Mouse (Mus musculus): ENCODE measurements around the gene Dync2li1. TPM values are rescaled to one million over a fixed set of nuclear protein-coding genes. Genes with fewer than 3 reads are reported as not detected.

Dync2li1 gene
- polyA plus RNA-seq, 1 experiment: 23.0 TPM

DNA sequence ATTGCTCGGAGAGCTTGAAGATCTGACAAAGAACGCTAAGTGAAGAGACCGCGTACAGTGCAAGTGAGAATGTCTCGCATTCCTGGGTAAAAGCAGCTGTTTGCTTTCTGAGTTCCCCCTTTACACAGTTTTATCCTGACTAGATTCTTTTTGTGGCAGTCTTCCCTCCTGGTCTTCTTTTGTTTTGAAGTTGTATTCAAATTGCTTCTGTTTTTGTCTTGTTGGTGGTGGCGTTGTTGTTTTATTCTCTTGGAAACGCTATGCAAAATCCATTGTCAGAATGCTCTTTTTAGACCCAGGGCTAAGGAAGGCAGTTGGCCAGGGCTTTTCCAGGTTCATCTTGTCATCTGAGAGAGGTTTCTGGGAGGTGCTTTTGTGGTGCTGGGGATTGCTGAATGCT is 29.8 kb upstream of the Dync2li1 start:
- DNase-seq (ENCODE audit: low read depth): peak; percentile 45
- TF ChIP-seq POLR2A (IDR thresholded peaks at IDR 0.05; ENCODE audit: borderline replicate concordance, extremely low read depth, insufficient read depth, insufficient read length, poor library complexity, severe bottlenecking) (no peak), CTCF (IDR thresholded peaks at IDR 0.05; ENCODE audit: borderline replicate concordance, extremely low read depth, insufficient read depth, insufficient read length) (no peak)

DNA sequence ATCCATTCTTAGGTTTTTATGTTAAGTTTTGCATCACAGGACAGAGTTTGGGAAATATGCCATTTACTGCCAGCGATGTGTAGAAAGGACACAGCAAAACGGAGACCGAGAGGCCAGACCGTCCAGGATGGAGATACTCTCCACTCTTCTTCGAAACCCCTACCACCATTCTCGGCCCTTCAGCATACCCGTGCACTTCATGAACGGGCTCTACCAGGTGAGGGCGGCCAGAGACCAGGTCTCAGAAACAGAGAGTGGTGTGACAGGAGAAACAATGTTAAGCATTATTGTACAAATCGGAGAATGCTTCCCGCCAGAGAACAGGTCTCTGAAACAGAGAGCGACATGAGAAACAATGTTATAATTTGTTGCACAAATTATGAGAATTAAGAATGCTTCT is 28.4 kb upstream of the Dync2li1 start:
- TF ChIP-seq POLR2A (IDR thresholded peaks at IDR 0.05; ENCODE audit: borderline replicate concordance, extremely low read depth, insufficient read depth, insufficient read length, poor library complexity, severe bottlenecking): no peak
- TF ChIP-seq CTCF (IDR thresholded peaks at IDR 0.05; ENCODE audit: borderline replicate concordance, extremely low read depth, insufficient read depth, insufficient read length): no peak
- DNase-seq (ENCODE audit: low read depth): no peak

DNA sequence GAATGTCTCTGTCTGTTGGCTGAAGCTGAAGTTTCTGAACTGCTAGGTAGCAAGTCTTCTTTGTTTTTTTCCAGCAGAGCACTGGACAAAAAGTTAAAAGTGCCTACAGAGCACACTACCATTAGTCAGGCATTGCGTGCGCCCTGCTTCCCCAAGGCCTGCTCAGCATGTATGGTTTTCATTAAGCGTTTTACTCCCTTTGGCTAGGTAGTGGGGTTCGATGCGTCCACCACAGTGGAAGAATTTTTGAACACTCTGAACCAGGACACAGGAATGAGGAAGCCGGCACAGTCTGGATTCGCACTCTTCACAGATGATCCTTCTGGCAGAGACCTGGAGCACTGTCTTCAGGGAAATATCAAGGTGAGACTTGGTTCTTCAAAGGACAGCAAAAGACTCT is 27.4 kb upstream of the Dync2li1 start:
- TF ChIP-seq POLR2A (IDR thresholded peaks at IDR 0.05; ENCODE audit: borderline replicate concordance, extremely low read depth, insufficient read depth, insufficient read length, poor library complexity, severe bottlenecking): no peak
- TF ChIP-seq CTCF (IDR thresholded peaks at IDR 0.05; ENCODE audit: borderline replicate concordance, extremely low read depth, insufficient read depth, insufficient read length): no peak
- DNase-seq (ENCODE audit: low read depth): no peak

DNA sequence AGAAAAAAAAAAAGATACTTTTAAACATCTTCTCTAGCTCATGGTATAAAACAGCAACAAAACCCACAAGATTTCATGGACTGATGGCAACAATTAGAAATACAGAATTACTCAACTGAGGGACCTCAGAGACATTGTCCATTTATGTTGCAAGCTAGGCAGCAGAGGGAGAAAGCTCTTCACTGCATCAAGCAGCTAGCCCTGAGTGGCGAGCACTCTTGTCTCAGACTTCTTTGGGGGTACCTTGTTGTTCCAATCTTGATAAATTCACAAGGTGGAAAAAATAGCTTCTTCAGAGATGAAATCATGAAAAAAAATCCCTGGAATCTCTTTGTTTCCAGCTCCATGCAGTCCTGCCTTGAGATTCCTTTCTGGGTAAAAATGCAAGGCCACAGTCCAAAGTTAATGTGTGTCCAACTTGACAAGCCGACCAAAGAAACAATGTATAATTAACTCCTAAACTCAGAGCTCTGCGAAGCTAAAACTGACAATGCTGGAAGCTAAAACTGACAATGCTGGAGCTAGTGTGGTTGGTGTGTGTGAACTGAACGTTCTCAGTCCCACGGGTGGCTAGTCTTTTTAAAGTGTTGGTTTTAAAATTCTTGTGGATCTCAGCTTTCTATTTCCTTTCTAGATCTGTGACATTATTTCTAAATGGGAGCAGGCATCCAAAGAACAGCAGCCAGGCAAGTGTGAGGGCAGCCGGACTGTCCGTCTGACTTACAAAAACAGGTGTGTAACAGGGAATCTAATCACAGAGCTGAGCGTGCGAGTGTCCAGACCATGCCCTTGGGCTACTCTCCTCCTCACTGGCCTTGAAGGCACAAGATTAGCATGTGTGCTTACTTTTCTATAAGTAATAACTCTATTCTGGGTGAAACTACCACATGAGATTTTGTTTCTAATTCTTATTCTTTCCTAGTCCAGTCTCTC is 26.0 kb upstream of the Dync2li1 start:
- DNase-seq (ENCODE audit: low read depth): no peak
- TF ChIP-seq CTCF (IDR thresholded peaks at IDR 0.05; ENCODE audit: borderline replicate concordance, extremely low read depth, insufficient read depth, insufficient read length) (no peak), POLR2A (IDR thresholded peaks at IDR 0.05; ENCODE audit: borderline replicate concordance, extremely low read depth, insufficient read depth, insufficient read length, poor library complexity, severe bottlenecking) (no peak)

DNA sequence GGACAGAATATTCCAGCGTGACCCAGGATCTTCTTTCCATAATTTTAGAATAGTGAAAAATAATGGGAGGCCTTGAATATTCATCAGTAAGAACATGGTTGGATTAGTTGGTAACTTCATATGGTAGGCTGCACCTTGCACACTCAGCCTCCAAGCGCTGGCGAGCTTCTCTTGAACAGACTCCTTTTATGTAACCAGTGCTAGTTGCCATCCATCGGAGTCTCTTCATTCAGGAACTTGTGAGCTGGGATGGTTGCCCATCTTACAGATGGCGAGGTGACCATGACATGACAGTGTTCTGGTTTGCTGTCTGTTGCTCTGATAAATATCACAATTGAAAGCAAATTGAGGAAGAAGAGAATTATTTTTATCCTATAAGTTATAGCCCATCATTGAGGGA is 24.5 kb upstream of the Dync2li1 start:
- no peak for DNase-seq (ENCODE audit: low read depth)
- TF ChIP-seq CTCF (IDR thresholded peaks at IDR 0.05; ENCODE audit: borderline replicate concordance, extremely low read depth, insufficient read depth, insufficient read length) (no peak), POLR2A (IDR thresholded peaks at IDR 0.05; ENCODE audit: borderline replicate concordance, extremely low read depth, insufficient read depth, insufficient read length, poor library complexity, severe bottlenecking) (no peak)

DNA sequence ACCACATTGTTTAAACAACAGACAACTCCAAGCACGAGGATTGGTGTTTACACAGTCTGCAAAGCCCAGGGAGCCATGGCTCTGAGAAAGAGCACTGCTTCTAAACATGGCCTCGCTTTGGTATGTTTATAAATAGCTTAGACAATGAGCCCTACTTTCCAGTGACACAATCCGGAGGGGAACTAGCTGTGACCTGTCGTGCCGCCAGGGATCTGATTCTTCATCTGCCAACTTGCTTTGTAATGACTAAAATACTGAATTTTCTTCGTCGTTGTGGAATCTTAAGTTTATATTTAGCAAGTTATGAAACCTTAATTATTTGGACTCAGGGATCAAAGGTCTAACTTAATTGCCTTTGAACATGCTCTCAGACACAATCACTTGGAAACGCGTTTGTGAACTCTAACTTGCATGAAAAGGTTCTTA is 23.1 kb upstream of the Dync2li1 start:
- peak; percentile 22 for DNase-seq (ENCODE audit: low read depth)

DNA sequence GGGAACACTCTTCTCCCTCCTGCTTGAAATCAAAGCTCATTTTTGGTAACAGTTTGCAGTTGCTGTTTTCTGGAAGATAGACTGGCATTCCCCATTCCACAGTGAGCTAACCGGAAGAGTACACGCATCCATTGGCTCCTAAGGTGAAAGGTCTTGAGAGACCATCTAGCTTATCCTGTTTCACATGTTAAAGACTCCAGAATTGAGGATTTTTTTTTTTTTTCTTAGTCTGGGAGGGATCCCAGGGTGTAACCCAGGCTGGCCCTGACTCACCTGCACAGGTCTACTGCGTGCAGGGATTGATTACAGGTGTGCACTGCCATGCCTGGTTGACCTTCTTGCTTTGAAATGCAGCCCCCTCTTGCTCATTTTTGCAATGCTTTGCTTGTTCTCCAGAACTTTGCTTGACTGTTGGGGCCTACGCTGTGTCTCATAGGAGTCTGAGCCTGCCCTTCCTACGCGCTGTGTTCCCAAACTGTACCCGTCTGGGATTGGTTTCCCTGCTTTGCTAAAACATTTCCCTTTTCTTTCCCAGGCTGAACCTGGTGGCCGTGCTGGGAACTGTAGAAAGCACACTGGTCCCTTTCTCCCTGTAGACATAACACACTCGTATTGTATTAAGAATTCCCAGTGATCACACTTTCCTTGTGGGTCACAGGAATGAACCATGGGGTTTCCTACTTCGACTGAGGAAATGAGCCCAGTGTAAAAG is 22.4 kb upstream of the Dync2li1 start:
- no peak for DNase-seq (ENCODE audit: low read depth)
- TF ChIP-seq POLR2A (IDR thresholded peaks at IDR 0.05; ENCODE audit: borderline replicate concordance, extremely low read depth, insufficient read depth, insufficient read length, poor library complexity, severe bottlenecking): no peak
- peak; percentile 10; the same call in 1 of the 2 replicates for TF ChIP-seq CTCF (IDR thresholded peaks at IDR 0.05; ENCODE audit: borderline replicate concordance, extremely low read depth, insufficient read depth, insufficient read length)

More for the DNA sequence above, 23.1 kb upstream of the Dync2li1 start:
- no peak for TF ChIP-seq CTCF (IDR thresholded peaks at IDR 0.05; ENCODE audit: borderline replicate concordance, extremely low read depth, insufficient read depth, insufficient read length)
- no peak for TF ChIP-seq POLR2A (IDR thresholded peaks at IDR 0.05; ENCODE audit: borderline replicate concordance, extremely low read depth, insufficient read depth, insufficient read length, poor library complexity, severe bottlenecking)

DNA sequence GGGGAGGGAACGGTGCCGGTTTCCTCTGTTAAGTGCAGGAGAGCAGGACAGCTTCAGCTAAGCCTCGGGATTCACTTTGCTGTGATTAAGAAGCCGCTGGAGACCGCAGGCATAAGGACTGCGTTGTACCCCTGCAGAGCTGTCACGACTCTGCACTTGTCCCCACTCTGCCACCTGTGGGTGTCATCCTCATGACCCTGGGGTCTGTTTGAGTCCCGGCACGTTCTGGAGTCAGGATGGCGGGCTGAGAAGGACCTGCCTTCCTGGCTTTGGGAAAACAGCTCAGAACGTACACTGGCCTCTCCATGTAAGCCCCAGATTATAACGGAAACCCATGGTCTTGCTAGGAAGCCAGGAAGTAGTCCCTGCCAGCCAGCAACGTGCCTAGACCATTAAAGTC is 19.3 kb upstream of the Dync2li1 start:
- TF ChIP-seq POLR2A (IDR thresholded peaks at IDR 0.05; ENCODE audit: borderline replicate concordance, extremely low read depth, insufficient read depth, insufficient read length, poor library complexity, severe bottlenecking): no peak
- TF ChIP-seq CTCF (IDR thresholded peaks at IDR 0.05; ENCODE audit: borderline replicate concordance, extremely low read depth, insufficient read depth, insufficient read length): no peak
- DNase-seq (ENCODE audit: low read depth): no peak

DNA sequence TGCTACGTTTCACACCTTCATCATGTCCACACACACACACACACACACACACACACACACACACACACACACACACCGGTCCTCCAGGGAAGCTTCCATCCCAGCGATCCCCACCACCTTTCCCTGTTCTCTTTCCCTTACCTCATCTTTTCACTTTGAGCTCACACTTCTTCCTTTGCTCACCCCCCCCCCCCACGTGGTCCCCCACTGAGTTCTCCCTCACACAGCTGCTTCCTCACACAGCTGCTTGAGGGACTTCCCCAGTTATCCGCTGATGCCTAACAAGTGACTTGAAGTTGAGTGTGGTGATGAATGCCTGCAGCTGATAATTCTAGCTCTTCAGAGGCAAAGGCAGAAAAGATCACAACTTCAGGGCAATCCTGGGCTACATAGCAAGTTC is 18.7 kb upstream of the Dync2li1 start:
- no peak for DNase-seq (ENCODE audit: low read depth)
- TF ChIP-seq POLR2A (IDR thresholded peaks at IDR 0.05; ENCODE audit: borderline replicate concordance, extremely low read depth, insufficient read depth, insufficient read length, poor library complexity, severe bottlenecking): no peak
- TF ChIP-seq CTCF (IDR thresholded peaks at IDR 0.05; ENCODE audit: borderline replicate concordance, extremely low read depth, insufficient read depth, insufficient read length): no peak

DNA sequence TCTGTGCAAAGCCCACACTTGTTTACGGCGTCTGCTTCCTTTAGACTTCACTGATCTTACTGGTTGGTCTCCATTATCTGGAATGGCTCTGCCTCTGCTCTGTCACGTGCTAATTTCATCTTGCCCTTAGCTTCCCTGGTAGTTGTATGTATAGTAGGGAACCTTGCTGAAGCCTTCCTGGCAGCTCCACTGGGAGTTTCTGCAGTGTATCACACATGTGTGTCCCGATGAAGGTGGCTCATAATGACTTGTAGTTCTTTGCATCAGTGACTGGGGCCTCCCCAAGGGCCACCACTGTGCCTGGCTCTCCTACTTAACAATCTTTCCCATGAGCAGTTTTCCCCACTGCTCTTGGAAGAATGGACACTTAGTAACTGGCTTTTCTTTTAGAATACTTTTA is 17.7 kb upstream of the Dync2li1 start:
- TF ChIP-seq POLR2A (IDR thresholded peaks at IDR 0.05; ENCODE audit: borderline replicate concordance, extremely low read depth, insufficient read depth, insufficient read length, poor library complexity, severe bottlenecking) (no peak), CTCF (IDR thresholded peaks at IDR 0.05; ENCODE audit: borderline replicate concordance, extremely low read depth, insufficient read depth, insufficient read length) (no peak)
- DNase-seq (ENCODE audit: low read depth): no peak

DNA sequence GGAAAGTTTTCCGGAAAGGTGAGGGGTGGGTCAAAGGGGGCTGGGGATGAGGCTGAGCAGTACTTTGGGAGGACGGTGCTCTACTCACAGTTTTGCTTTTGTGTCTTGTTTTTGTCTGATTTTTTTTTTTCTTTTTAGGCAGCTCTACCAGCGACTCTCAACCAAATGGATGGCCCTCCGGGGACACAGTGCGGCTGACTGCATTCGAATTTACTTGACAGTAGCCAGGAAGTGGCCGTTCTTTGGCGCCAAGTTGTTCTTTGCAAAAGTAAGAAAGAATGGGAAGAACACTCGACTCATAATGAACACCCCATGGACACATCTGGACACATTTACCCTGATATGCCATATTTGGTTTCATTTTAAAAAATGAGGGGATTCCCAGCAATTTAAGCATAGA is 14.8 kb upstream of the Dync2li1 start:
- DNase-seq (ENCODE audit: low read depth): no peak
- no peak for TF ChIP-seq POLR2A (IDR thresholded peaks at IDR 0.05; ENCODE audit: borderline replicate concordance, extremely low read depth, insufficient read depth, insufficient read length, poor library complexity, severe bottlenecking)
- no peak for TF ChIP-seq CTCF (IDR thresholded peaks at IDR 0.05; ENCODE audit: borderline replicate concordance, extremely low read depth, insufficient read depth, insufficient read length)

All from brain, embryonic 14.5 days (tissue).